Mouse (Mus musculus) hindbrain, postnatal 0 days (tissue): ENCODE results near the gene Capn9. TPM values are rescaled to one million over a fixed set of nuclear protein-coding genes. Genes with fewer than 3 reads are reported as not detected.
A peak's percentile ranks its signal among the peaks of the same experiment; 100 is the strongest.

Experiments
- ATAC-seq: fragments of 200-750 bp; cut with Nextera tagmentation; 2 replicates; pipeline ENCODE4 v1.8.0; 2017; ENCODE audit warnings: mild to moderate bottlenecking, moderate TSS enrichment, moderate library complexity
- DNase-seq: peaks from one replicate; pipeline ENCODE4 v3.0.0-alpha.2; 2015; ENCODE audit warnings: low spot score
- H3K27ac ChIP-seq: fragments of 300-500 bp; sonication (generic); 2 replicates; pipeline ENCODE4 v1.5.1; 2014; ENCODE audit warnings: mild to moderate bottlenecking
- H3K27me3 ChIP-seq: fragments of 300-500 bp; sonication (generic); 2 replicates; pipeline ENCODE4 v1.6.1; 2014; ENCODE audit warnings: low read length, mixed read lengths; ENCODE audit not compliant: insufficient read depth
- H3K36me3 ChIP-seq: fragments of 300-500 bp; sonication (generic); 2 replicates; pipeline ENCODE4 v1.6.1; 2014; ENCODE audit warnings: low read length, mixed read lengths; ENCODE audit not compliant: insufficient read depth
- H3K4me1 ChIP-seq: fragments of 300-500 bp; sonication (generic); 2 replicates; pipeline ENCODE4 v1.6.1; 2014; ENCODE audit warnings: antibody characterized with exemption, low read length, mixed read lengths; ENCODE audit not compliant: insufficient read depth
- H3K4me2 ChIP-seq: fragments of 300-500 bp; sonication (generic); 2 replicates; pipeline ENCODE4 v1.6.1; 2014; ENCODE audit warnings: low read depth, mild to moderate bottlenecking, low read length, moderate library complexity, mixed read lengths
- H3K4me3 ChIP-seq: fragments of 300-500 bp; sonication (generic); 2 replicates; pipeline ENCODE4 v1.5.1; 2014; ENCODE audit warnings: low read length
- H3K9ac ChIP-seq: fragments of 300-500 bp; sonication (generic); replicated peaks from 2 replicates; pipeline ENCODE4 v1.6.1; 2014; ENCODE audit warnings: mild to moderate bottlenecking, low read length, moderate library complexity, mixed read lengths
- H3K9me3 ChIP-seq: fragments of 300-500 bp; sonication (generic); 2 replicates; pipeline ENCODE4 v1.6.1; 2016; ENCODE audit warnings: low read length, mixed read lengths
- CTCF ChIP-seq: IDR thresholded peaks from 2 replicates; pipeline ENCODE4 v1.5.1; 2016; ENCODE audit warnings: antibody characterized with exemption, control low read depth, low read depth
- WGBS: fragments of 180-500 bp; shearing (Covaris S2); extraction: QIAGEN DNeasy Blood & Tissue Kit; methylation state at CpG from one replicate; pipeline ENCODE4 v1.1.7; 2014; 5-methylcytosine and 5-hydroxymethylcytosine counted together
- polyA plus RNA-seq: library from polyadenylated mRNA; unstranded; fragments of >200 nt; fragmentation: Nextera tagmentation; extraction: Ambion mirVana; gene quantifications from 2 replicates; pipeline ENCODE4 v1.2.1, GENCODE M21; 2015
- total RNA-seq: library from RNA; depleted of rRNA; stranded (reverse); fragments of >200 nt; gene quantifications from 2 replicates; pipeline ENCODE4 v1.2.3, GENCODE M21; 2014

The Capn9 gene
- total and polyA plus RNA-seq, 2 experiments from 2014 or later = 0.39 TPM; not detected in 1

DNA sequence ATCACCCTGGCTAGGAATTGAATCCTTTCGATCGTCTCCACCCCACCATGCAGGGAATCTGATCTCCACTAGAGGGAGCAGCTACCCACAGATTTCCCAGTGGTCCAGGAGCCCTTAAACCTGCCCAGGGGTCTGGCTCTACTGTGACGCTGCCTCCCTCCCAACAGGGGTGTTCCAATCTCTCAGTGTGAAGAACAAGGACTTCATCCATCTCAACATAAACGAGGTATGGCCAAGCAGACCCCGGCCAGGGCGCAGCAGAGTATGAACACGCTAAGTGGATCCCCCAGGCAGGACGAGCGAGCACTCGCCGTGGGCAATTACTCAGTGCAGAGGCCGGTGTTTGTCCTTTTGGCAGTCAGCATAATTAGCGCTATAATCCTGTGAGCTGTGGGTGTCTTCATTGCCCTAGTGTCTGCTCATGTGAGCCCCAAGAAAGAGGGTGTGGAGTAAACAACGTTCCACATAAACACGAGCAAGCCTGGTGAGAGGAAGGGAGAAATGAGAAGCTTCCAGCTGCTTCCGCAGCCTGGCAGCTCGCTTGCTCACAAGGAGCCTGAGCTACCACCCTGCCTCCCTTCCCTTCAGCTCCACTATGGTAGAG is 41.5 kb downstream of the Capn9 start:
- H3K4me3 ChIP-seq = peak overlapping the region; percentile 21
- WGBS = 4% methylated on average over 17 of the region's 17 CpGs
- H3K4me2 ChIP-seq = peak overlapping the region; percentile 52
- peak; percentile 91 for TF ChIP-seq CTCF
- peak; percentile 83 for ATAC-seq
- H3K9me3 ChIP-seq = no peaks in the 10 kb centered on the region
- peak overlapping the region; percentile 74 for H3K27ac ChIP-seq
- H3K9ac ChIP-seq = peak overlapping the region; percentile 35
- H3K36me3 ChIP-seq = no peaks in the 10 kb centered on the region
- H3K4me1 ChIP-seq = no peaks in the 10 kb centered on the region
- peak; percentile 88 for DNase-seq
- H3K27me3 ChIP-seq = no peaks in the 10 kb centered on the region

DNA sequence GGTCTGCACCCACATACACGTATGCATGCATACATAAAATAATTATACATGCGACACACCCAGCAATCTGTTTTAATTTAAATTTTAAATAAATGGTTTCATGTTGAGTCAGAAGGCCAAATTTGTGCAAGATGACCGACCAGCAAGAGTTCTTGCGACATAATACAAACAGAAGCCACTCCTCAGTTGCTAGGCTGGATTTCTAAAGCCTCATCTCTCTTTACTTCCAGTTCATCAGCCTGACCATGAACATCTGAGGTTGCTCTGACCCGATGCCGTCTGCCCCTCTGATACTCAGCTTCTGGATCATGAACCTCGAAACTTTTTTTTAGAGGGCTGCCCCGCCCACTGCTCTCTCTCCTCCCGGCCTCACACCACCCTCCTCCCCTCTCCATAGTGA is 42.3 kb downstream of the Capn9 start:
- Histone ChIP-seq H3K4me1 (no peaks in the 10 kb centered on the region), H3K36me3 (no peaks in the 10 kb centered on the region), H3K4me3 (no peak overlapping the region), H3K4me2 (no peak overlapping the region), H3K9ac (no peak overlapping the region), H3K27ac (peak overlapping the region; percentile 74; the same call in 1 of the 2 replicates), H3K27me3 (no peaks in the 10 kb centered on the region), H3K9me3 (no peaks in the 10 kb centered on the region)
- 48% methylated on average over 9 of the region's 9 CpGs for WGBS
- no peak for TF ChIP-seq CTCF
- DNase-seq = no peak
- ATAC-seq = no peak

GRCm38 (mm10) chr8:124621255-124621654 is 45.3 kb downstream of the Capn9 start:
- peak overlapping the region; percentile 74 for H3K27ac ChIP-seq
- no peak overlapping the region for H3K9ac ChIP-seq
- H3K36me3 ChIP-seq = no peaks in the 10 kb centered on the region
- H3K9me3 ChIP-seq = no peaks in the 10 kb centered on the region
- no peaks in the 10 kb centered on the region for H3K4me1 ChIP-seq
- peak; percentile 84 for ATAC-seq
- peak; percentile 79 for DNase-seq
- no peak overlapping the region for H3K4me3 ChIP-seq
- H3K27me3 ChIP-seq = no peaks in the 10 kb centered on the region
- no peak for TF ChIP-seq CTCF
- WGBS = 40% methylated on average over 5 of the region's 5 CpGs
- no peak overlapping the region for H3K4me2 ChIP-seq

- ATAC-seq (no peak), DNase-seq (no peak)
Measured at GRCm38 (mm10) chr8:124626251-124626650, 50.3 kb downstream of the Capn9 start.

DNA sequence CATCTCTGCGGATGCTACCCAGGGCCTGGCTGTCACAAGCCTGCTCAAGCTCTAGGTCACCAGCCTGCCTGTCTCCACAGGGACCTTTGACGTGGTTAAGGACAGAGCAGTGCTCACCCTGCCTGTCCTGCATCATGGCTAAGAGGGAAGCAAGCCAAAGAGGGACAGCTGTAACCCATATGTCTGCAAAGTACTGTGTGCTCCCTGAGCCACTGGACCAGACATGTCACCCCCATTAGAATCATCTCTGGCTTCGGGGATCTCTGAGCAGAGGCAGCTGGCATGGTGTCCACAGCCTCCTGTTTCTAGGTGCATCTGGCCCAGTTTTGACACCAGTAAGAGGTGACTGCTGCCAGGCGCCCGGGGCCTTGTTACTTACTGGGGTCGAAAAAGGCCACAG is 54.6 kb downstream of the Capn9 start:
- Histone ChIP-seq H3K9ac (no peak overlapping the region), H3K4me1 (peaks cover 9% of the 10 kb centered on the region), H3K4me3 (no peak overlapping the region), H3K27ac (0 out of 2 replicates have a peak overlapping the region, but pooled peaks have one; percentile 15), H3K27me3 (no peaks in the 10 kb centered on the region), H3K36me3 (no peaks in the 10 kb centered on the region), H3K4me2 (no peak overlapping the region), H3K9me3 (no peaks in the 10 kb centered on the region)
- ATAC-seq (peak; percentile 74), DNase-seq (peak; percentile 70)
- 57% methylated on average over 6 of the region's 6 CpGs for WGBS
- TF ChIP-seq CTCF = no peak

More at GRCm38 (mm10) chr8:124626251-124626650, 50.3 kb downstream of the Capn9 start:
- whole genome bisulfite sequencing = 86% methylated on average over 9 of the region's 9 CpGs
- Histone ChIP-seq H3K4me2 (no peak overlapping the region), H3K27ac (no peak overlapping the region), H3K9me3 (no peaks in the 10 kb centered on the region), H3K4me3 (no peak overlapping the region), H3K9ac (no peak overlapping the region), H3K4me1 (peaks cover 8% of the 10 kb centered on the region; the same call in 1 of the 2 replicates), H3K36me3 (no peaks in the 10 kb centered on the region), H3K27me3 (no peaks in the 10 kb centered on the region)
- no peak for TF ChIP-seq CTCF

- peaks cover 9% of the 10 kb centered on the region for H3K4me1 ChIP-seq
- H3K9me3 ChIP-seq = no peaks in the 10 kb centered on the region
- no peak overlapping the region for H3K9ac ChIP-seq
- no peak for DNase-seq
- H3K4me2 ChIP-seq = no peak overlapping the region
- no peak for TF ChIP-seq CTCF
- ATAC-seq = no peak
- no peaks in the 10 kb centered on the region; the same call in 1 of the 2 replicates for H3K36me3 ChIP-seq
- no peak overlapping the region for H3K4me3 ChIP-seq
- peak overlapping the region; percentile 48; the same call in 1 of the 2 replicates for H3K27ac ChIP-seq
- no peaks in the 10 kb centered on the region for H3K27me3 ChIP-seq
- 58% methylated on average over 4 of the region's 4 CpGs for WGBS
Measured at GRCm38 (mm10) chr8:124630891-124631290, 55.0 kb downstream of the Capn9 start.

DNA sequence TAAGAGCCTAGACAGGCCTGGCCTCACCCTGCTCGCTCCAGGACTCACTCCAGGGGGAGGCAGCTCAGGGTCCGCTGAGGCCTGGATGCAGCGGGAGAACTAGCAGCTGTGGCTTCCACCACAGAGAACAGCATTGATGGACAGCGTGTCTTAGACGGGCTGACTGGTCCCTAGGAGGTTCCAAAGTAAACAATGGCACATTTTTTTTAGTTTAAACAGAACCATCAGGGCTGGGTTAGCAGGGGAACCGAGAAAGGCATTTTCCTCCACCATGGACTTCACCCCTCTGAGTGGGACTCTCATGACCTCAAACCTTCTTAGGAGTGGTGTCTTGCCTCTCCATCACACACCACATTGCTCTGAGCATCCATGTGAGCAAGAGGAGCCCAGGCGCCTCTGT is 56.1 kb downstream of the Capn9 start:
- no peak for TF ChIP-seq CTCF
- Histone ChIP-seq H3K9ac (no peak overlapping the region), H3K27ac (peak overlapping the region; percentile 48; the same call in 1 of the 2 replicates), H3K4me3 (no peak overlapping the region), H3K36me3 (peaks cover 9% of the 10 kb centered on the region), H3K9me3 (no peaks in the 10 kb centered on the region), H3K4me1 (peaks cover 9% of the 10 kb centered on the region), H3K4me2 (no peak overlapping the region), H3K27me3 (no peaks in the 10 kb centered on the region)
- ATAC-seq (no peak), DNase-seq (no peak)
- 37% methylated on average over 7 of the region's 7 CpGs for WGBS
